Mouse (Mus musculus): ENCODE data around the gene Blzf1. TPM values are rescaled to one million over a fixed set of nuclear protein-coding genes. Genes with fewer than 3 reads are reported as not detected.

The Blzf1 gene
- polyA plus RNA-seq, 1 experiment from 2014 or later, result 30.8 TPM

DNA sequence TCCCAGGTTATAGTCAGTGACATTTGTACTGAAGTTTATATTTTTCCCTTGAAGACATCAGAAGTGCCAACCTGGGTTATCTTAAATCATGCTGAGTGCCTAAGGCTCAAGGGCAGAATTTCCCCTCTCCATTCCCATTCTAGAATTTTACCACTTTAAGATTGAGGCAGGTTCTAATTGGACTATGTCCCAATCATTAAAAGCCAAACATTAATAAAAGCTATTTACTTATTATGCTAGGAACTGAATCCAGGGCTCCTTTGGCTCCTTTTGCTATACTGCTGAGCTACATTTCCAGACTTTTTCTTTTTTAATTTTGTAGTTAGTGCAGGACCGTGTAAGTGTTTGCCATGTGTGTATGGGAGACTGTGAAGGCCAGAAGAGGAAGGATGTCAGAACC lies 55.9 kb downstream of the Blzf1 start:
- no peak for DNase-seq (ENCODE audit: low spot score)
- Histone ChIP-seq H3K4me1 (replicated peaks; ENCODE audit: control insufficient read depth, insufficient read depth, low read length) (peaks cover 6% of the 10 kb centered on the region; the same call in 1 of the 2 replicates), H3K36me3 (ENCODE audit: control insufficient read depth, insufficient read depth, low read length) (no peaks in the 10 kb centered on the region), H3K27me3 (ENCODE audit: control insufficient read depth, insufficient read depth, low read length) (no peaks in the 10 kb centered on the region), H3K4me2 (replicated peaks; ENCODE audit: low read depth, low read length) (no peak overlapping the region), H3K27ac (ENCODE audit: low read depth, low read length) (no peak overlapping the region), H3K4me3 (ENCODE audit: low read depth, low read length) (no peak overlapping the region), H3K9ac (ENCODE audit: low read depth, low read length) (no peak overlapping the region), H3K9me3 (ENCODE audit: control insufficient read depth, low read length) (no peaks in the 10 kb centered on the region)
- no peak for ATAC-seq (ENCODE audit: low FRiP score)
- 87% methylated on average over 1 of the region's 1 CpGs for WGBS

DNA sequence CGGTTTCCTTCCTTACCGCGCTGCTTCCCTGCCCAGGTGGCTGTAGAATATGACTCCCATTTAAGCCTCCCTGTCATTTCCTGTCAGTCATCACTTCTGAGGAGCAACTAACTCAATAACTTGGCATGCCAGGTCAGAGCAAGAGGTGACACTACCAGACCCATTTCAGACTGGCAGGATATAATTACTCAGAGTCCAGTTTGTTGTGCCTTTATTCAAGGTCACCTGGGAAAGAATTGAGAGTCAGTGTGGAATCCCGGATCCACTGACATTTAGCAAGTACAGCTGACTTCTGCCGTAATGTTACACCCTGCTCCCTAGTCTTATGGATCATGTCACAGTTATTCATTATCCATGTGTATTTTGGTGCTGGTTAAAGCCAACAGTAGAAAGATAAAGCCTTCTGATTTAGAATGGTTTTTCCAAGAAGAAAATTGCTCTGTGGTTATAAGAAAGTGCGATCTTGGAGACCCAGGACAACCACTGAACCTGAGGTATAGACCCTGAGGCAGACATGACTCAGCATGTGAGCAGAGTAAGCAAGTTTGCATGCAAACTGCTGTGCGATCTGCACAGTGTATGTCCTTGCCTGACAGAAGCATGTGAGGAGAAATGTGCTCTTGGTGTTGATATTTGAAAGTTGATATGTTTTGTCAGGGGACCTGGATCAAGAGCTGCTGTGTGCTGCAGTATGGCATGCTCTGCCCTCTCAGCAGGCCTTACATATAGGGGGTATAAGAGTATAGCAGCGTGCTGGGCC lies 56.7 kb downstream of the Blzf1 start:
- H3K27ac ChIP-seq (ENCODE audit: low read depth, low read length), result no peak overlapping the region
- no peaks in the 10 kb centered on the region for H3K36me3 ChIP-seq (ENCODE audit: control insufficient read depth, insufficient read depth, low read length)
- peak overlapping the region; percentile 69; the same call in 1 of the 2 replicates for H3K4me3 ChIP-seq (ENCODE audit: low read depth, low read length)
- ATAC-seq (ENCODE audit: low FRiP score) (no peak), DNase-seq (ENCODE audit: low spot score) (no peak)
- H3K27me3 ChIP-seq (ENCODE audit: control insufficient read depth, insufficient read depth, low read length), result no peaks in the 10 kb centered on the region
- WGBS, result 51% methylated on average over 8 of the region's 8 CpGs
- H3K9ac ChIP-seq (ENCODE audit: low read depth, low read length), result no peak overlapping the region
- peaks cover 6% of the 10 kb centered on the region; the same call in 1 of the 2 replicates for H3K4me1 ChIP-seq (replicated peaks; ENCODE audit: control insufficient read depth, insufficient read depth, low read length)
- no peaks in the 10 kb centered on the region for H3K9me3 ChIP-seq (ENCODE audit: control insufficient read depth, low read length)
- peak overlapping the region; percentile 78 for H3K4me2 ChIP-seq (replicated peaks; ENCODE audit: low read depth, low read length)

DNA sequence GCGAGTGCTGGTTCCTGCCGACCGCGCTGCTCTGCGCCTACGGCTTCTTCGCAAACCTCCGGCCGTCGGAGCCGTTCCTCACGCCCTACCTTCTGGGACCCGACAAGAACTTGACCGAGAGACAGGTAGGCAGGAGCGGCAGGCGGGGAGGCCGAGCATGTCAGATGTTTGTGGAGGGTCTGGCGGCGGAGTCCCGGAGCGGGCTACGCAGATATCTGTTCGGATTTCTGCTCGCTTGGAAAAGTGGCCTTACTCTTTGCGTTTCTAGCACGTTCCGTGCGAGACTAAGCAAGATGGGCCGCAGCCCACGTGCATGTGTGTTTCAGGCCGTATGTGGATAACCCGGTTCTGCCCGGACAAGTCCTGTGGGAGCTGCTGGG lies 58.0 kb downstream of the Blzf1 start:
- no peak for DNase-seq (ENCODE audit: low spot score)
- WGBS, result under 1% methylated on average over 33 of the region's 33 CpGs
- Histone ChIP-seq H3K27me3 (ENCODE audit: control insufficient read depth, insufficient read depth, low read length) (no peaks in the 10 kb centered on the region), H3K36me3 (ENCODE audit: control insufficient read depth, insufficient read depth, low read length) (no peaks in the 10 kb centered on the region), H3K4me2 (replicated peaks; ENCODE audit: low read depth, low read length) (peak overlapping the region; percentile 78), H3K27ac (ENCODE audit: low read depth, low read length) (no peak overlapping the region), H3K4me1 (replicated peaks; ENCODE audit: control insufficient read depth, insufficient read depth, low read length) (peaks cover 6% of the 10 kb centered on the region; the same call in 1 of the 2 replicates), H3K9me3 (ENCODE audit: control insufficient read depth, low read length) (no peaks in the 10 kb centered on the region), H3K9ac (ENCODE audit: low read depth, low read length) (peak overlapping the region; percentile 65), H3K4me3 (ENCODE audit: low read depth, low read length) (peak overlapping the region; percentile 69)
- no peak; the same call in 1 of the 2 replicates for ATAC-seq (ENCODE audit: low FRiP score)

DNA sequence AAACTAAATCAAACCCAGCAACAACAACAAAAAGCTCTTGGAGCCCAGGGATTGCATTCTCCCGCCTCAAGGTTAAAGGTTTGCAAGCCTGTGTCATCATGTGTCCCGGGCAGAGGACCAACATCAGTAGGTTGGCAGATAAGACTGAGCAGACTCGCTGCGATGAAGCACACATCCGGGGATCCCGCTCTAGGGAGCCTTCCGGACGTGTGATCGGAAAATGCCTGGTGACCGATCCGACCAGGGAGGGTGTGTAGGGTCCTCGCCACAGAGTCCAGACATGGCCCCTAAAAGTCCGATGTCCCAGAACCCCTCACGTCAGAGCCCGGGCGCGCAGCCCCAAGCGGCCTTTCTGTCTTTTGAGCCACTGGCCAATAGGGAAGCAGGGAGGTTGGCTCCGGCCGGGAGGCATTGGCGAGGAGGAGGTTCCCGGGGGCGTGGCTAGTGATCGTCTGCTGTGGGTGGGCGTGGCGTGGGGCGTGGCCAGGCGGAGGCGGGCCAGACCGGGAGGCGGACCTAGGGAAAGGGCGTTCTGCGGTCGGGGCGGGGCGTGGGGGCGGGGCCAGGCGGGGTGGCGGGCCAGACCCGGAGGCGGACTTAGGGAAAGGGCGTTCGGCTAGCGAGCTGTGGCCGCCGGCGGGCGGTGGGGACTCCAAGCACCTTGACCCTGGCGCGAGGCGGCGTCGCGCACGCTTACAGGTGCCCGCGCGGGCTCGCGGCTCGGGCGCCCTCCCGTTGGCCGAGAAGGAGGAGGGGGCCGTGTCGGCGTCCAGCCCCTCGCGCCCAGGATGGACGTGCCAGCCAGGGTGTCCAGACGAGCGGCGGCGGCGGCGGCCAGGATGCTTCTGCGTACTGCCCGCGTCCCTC lies 58.6 kb downstream of the Blzf1 start, which contains the start of gene Slc19a2:
TSS of gene Slc19a2 (plus strand) at position 582 of the 867 bp plus-strand sequence.
- peak within 1 kb of the TSS; percentile 54; the same call in 1 of the 2 replicates for H3K27ac ChIP-seq (ENCODE audit: low read depth, low read length)
- no peaks in the 10 kb centered on the region for H3K27me3 ChIP-seq (ENCODE audit: control insufficient read depth, insufficient read depth, low read length)
- peak within 1 kb of the TSS; percentile 78 for H3K4me2 ChIP-seq (replicated peaks; ENCODE audit: low read depth, low read length)
- peak within 1 kb of the TSS; percentile 65 for H3K9ac ChIP-seq (ENCODE audit: low read depth, low read length)
- no peaks in the 10 kb centered on the region for H3K36me3 ChIP-seq (ENCODE audit: control insufficient read depth, insufficient read depth, low read length)
- peak within 1 kb of the TSS; percentile 69 for H3K4me3 ChIP-seq (ENCODE audit: low read depth, low read length)
- no peaks in the 10 kb centered on the region for H3K9me3 ChIP-seq (ENCODE audit: control insufficient read depth, low read length)
- ATAC-seq (ENCODE audit: low FRiP score), result peak; percentile 99
- H3K4me1 ChIP-seq (replicated peaks; ENCODE audit: control insufficient read depth, insufficient read depth, low read length), result peaks cover 6% of the 10 kb centered on the region; the same call in 1 of the 2 replicates
- DNase-seq (ENCODE audit: low spot score), result peak; percentile 98
- 1% methylated on average over 67 of the region's 79 CpGs for WGBS

DNA sequence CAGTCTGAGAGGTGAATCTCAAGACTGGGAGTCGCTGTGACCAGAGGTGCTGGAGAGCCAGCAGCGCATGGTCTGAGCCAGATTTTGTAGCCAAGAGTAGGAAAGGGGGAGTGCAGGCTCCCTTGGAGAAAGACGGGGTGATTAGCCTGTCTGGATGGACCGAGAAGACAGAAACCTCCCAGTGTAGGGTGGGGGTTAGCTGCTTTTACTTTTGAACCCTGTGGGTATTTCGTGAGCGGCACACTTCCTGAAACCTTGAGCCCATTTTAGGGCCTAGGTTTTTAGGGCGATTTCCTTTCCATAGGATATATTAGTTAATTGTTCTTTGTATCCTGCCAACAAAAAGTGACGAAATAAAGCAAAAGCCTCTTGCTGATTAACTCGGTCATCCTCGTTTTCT lies 59.3 kb downstream of the Blzf1 start:
- 11% methylated on average over 10 of the region's 10 CpGs for WGBS
- no peak overlapping the region; the same call in 1 of the 2 replicates for H3K27ac ChIP-seq (ENCODE audit: low read depth, low read length)
- H3K4me2 ChIP-seq (replicated peaks; ENCODE audit: low read depth, low read length), result peak overlapping the region; percentile 39
- DNase-seq (ENCODE audit: low spot score) (peak; percentile 38), ATAC-seq (ENCODE audit: low FRiP score) (no peak)
- peak overlapping the region; percentile 28; the same call in 1 of the 2 replicates for H3K9ac ChIP-seq (ENCODE audit: low read depth, low read length)
- H3K36me3 ChIP-seq (ENCODE audit: control insufficient read depth, insufficient read depth, low read length), result no peaks in the 10 kb centered on the region
- peak overlapping the region; percentile 69 for H3K4me3 ChIP-seq (ENCODE audit: low read depth, low read length)
- H3K4me1 ChIP-seq (replicated peaks; ENCODE audit: control insufficient read depth, insufficient read depth, low read length), result peaks cover 6% of the 10 kb centered on the region; the same call in 1 of the 2 replicates
- no peaks in the 10 kb centered on the region for H3K27me3 ChIP-seq (ENCODE audit: control insufficient read depth, insufficient read depth, low read length)
- H3K9me3 ChIP-seq (ENCODE audit: control insufficient read depth, low read length), result no peaks in the 10 kb centered on the region

DNA sequence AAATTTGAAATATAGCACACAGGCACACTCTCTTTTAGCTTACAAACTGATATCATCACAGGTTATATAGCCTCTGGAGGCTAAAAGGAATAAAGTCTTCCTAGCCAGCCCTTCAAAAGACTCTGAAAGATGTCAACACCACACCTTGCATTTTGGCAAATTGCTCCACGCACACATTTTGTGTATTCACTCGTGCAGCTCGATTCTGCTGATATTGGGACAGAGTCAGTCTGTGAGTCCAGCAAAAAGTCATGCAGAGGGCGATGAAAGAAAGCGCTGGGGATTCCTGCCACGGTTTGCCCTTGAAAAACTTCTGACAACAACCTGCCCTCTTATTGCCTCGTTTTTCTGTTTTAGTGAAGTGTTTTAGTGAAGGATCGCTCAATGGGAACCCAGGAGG lies 59.8 kb downstream of the Blzf1 start:
- no peak for DNase-seq (ENCODE audit: low spot score)
- 0 out of 2 replicates have a peak overlapping the region, but pooled peaks have one; percentile 39 for H3K4me2 ChIP-seq (replicated peaks; ENCODE audit: low read depth, low read length)

DNA sequence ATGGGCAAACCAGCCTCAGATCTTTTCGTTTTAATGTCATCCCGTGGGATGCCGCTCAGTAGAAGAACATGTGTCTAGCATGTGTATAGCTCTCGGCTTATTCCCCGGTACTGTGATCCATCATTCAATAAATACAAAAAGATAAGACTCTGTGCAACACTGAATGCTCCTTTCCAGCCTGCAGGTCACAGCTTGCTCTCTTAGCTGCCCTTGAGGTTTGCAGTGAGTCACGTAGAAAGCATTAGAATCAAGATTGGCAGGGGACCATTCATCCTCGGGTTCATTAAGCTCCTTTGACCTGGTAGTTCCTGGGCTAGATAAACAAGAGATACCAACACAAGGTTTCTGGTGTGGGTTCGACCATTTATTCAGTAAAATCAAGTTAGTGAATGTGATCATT lies 64.5 kb downstream of the Blzf1 start:
- no peak overlapping the region for H3K4me2 ChIP-seq (replicated peaks; ENCODE audit: low read depth, low read length)
- WGBS, result 62% methylated on average over 8 of the region's 8 CpGs
- no peak for DNase-seq (ENCODE audit: low spot score)
- no peak overlapping the region for H3K27ac ChIP-seq (ENCODE audit: low read depth, low read length)
- H3K27me3 ChIP-seq (ENCODE audit: control insufficient read depth, insufficient read depth, low read length), result no peaks in the 10 kb centered on the region
- no peak for ATAC-seq (ENCODE audit: low FRiP score)
- no peaks in the 10 kb centered on the region for H3K36me3 ChIP-seq (ENCODE audit: control insufficient read depth, insufficient read depth, low read length)
- H3K9me3 ChIP-seq (ENCODE audit: control insufficient read depth, low read length), result no peaks in the 10 kb centered on the region
- 0 out of 2 replicates have a peak, but pooled peaks cover 1% of the 10 kb centered on the region for H3K4me1 ChIP-seq (replicated peaks; ENCODE audit: control insufficient read depth, insufficient read depth, low read length)
- no peak overlapping the region for H3K4me3 ChIP-seq (ENCODE audit: low read depth, low read length)
- no peak overlapping the region for H3K9ac ChIP-seq (ENCODE audit: low read depth, low read length)

More for the DNA sequence above, 59.8 kb downstream of the Blzf1 start:
- Histone ChIP-seq H3K4me1 (replicated peaks; ENCODE audit: control insufficient read depth, insufficient read depth, low read length) (peaks cover 6% of the 10 kb centered on the region; the same call in 1 of the 2 replicates), H3K36me3 (ENCODE audit: control insufficient read depth, insufficient read depth, low read length) (no peaks in the 10 kb centered on the region), H3K27ac (ENCODE audit: low read depth, low read length) (no peak overlapping the region), H3K27me3 (ENCODE audit: control insufficient read depth, insufficient read depth, low read length) (no peaks in the 10 kb centered on the region), H3K4me3 (ENCODE audit: low read depth, low read length) (no peak overlapping the region), H3K9ac (ENCODE audit: low read depth, low read length) (peak overlapping the region; percentile 28; the same call in 1 of the 2 replicates), H3K9me3 (ENCODE audit: control insufficient read depth, low read length) (no peaks in the 10 kb centered on the region)
- 33% methylated on average over 8 of the region's 8 CpGs for WGBS
- ATAC-seq (ENCODE audit: low FRiP score), result no peak

DNA sequence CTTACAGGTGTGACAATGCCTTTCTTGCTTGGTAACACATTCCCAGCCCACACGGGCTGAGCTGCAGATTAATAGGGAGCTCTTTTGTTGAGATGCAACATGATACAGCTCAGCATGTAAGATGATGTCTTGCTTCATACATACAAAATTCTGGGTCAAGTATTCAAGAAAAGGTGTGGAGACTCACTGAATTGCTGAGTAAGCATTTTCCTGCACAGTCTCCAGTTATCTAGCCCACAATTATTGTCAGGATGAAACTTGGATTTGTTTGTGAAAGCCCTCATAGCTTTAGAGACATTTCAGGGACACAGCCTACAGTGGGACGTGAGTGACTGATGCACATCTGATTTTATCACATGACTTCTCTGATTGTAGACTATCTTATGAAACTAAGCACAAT lies 65.8 kb downstream of the Blzf1 start:
- 79% methylated on average over 2 of the region's 2 CpGs for WGBS
- H3K4me1 ChIP-seq (replicated peaks; ENCODE audit: control insufficient read depth, insufficient read depth, low read length), result no peaks in the 10 kb centered on the region
- ATAC-seq (ENCODE audit: low FRiP score), result no peak
- no peak overlapping the region for H3K4me3 ChIP-seq (ENCODE audit: low read depth, low read length)
- DNase-seq (ENCODE audit: low spot score), result no peak
- no peaks in the 10 kb centered on the region for H3K27me3 ChIP-seq (ENCODE audit: control insufficient read depth, insufficient read depth, low read length)
- no peak overlapping the region for H3K4me2 ChIP-seq (replicated peaks; ENCODE audit: low read depth, low read length)
- H3K36me3 ChIP-seq (ENCODE audit: control insufficient read depth, insufficient read depth, low read length), result no peaks in the 10 kb centered on the region
- no peaks in the 10 kb centered on the region for H3K9me3 ChIP-seq (ENCODE audit: control insufficient read depth, low read length)
- H3K9ac ChIP-seq (ENCODE audit: low read depth, low read length), result no peak overlapping the region
- H3K27ac ChIP-seq (ENCODE audit: low read depth, low read length), result no peak overlapping the region
